Mouse (Mus musculus): ENCODE measurements at regions not wholly inside any gene's neighbourhood (a gene's known extent, or its start where the extent isn't known, plus 50 kb on each side); places are given as distances from the start of the nearest gene placed in this dataset.

DNA sequence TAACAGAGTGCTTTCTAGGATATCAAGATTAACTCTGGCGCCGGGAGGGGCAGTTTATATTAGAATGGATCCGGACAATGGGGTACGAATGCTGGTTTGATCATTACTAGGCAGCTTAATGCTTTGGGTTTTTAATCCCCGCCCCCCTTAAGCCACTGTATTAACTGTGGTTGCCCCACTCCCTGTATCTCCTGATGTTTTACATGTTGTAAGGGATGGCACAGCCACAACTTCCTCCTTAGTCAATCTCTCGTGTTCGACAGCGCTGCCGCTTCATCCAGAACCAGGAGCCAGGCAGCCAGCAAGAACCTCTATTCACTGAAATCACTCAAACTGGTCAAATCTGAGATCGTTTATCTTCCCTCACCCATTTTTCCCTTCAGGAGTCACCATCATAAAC lies 57.4 kb upstream of the Aff3 start:
- Histone ChIP-seq H3K4me3 (ENCODE audit: low read depth, low read length) (no peak overlapping the region), H3K36me3 (ENCODE audit: control insufficient read depth, insufficient read depth, low read length) (no peaks in the 10 kb centered on the region), H3K9me3 (ENCODE audit: control insufficient read depth, low read length) (no peaks in the 10 kb centered on the region), H3K4me2 (replicated peaks; ENCODE audit: low read depth) (no peak overlapping the region), H3K27me3 (ENCODE audit: control insufficient read depth, insufficient read depth, low read length) (no peaks in the 10 kb centered on the region), H3K9ac (ENCODE audit: low read length) (no peak overlapping the region), H3K27ac (replicated peaks) (no peak overlapping the region), H3K4me1 (replicated peaks; ENCODE audit: control insufficient read depth, insufficient read depth) (no peaks in the 10 kb centered on the region)
- whole genome bisulfite sequencing: 88% methylated on average over 10 of the region's 10 CpGs
- TF ChIP-seq CTCF (IDR thresholded peaks at IDR 0.05; ENCODE audit: low read depth): no peak
- TF ChIP-seq EP300 (optimal IDR thresholded peaks at IDR 0.05): no peak
- DNase-seq (ENCODE audit: low spot score): no peak
- no peak for ATAC-seq (ENCODE audit: low FRiP score, low TSS enrichment)

DNA sequence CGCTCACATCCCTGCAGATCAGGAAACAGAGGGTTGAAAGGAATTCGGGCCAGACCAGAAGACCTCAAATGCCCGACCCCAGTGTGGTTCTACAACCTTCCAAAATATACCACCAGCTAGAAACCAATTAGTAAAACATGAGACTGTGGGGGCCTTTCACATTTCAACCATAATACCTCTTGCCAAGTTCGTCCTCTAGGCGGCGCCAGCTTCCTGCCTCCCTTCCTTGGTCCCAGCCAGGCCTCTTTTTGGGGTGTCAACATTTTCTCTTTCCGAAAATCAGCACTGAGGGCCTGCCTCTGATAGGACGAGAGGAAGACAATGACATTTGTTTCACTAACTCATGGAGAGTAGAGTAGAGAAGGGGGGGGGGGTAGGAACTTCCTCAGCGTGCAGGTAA lies 55.5 kb upstream of the Aff3 start:
- H3K9me3 ChIP-seq (ENCODE audit: control insufficient read depth, low read length): no peaks in the 10 kb centered on the region
- no peak overlapping the region for H3K27ac ChIP-seq (replicated peaks)
- no peak overlapping the region for H3K4me2 ChIP-seq (replicated peaks; ENCODE audit: low read depth)
- WGBS: 45% methylated on average over 9 of the region's 9 CpGs
- H3K4me3 ChIP-seq (ENCODE audit: low read depth, low read length): no peak overlapping the region
- ATAC-seq (ENCODE audit: low FRiP score, low TSS enrichment) (no peak), DNase-seq (ENCODE audit: low spot score) (no peak)
- no peak overlapping the region for H3K9ac ChIP-seq (ENCODE audit: low read length)
- H3K27me3 ChIP-seq (ENCODE audit: control insufficient read depth, insufficient read depth, low read length): no peaks in the 10 kb centered on the region
- H3K36me3 ChIP-seq (ENCODE audit: control insufficient read depth, insufficient read depth, low read length): no peaks in the 10 kb centered on the region
- TF ChIP-seq CTCF (IDR thresholded peaks at IDR 0.05; ENCODE audit: low read depth) (peak; percentile 50), EP300 (optimal IDR thresholded peaks at IDR 0.05) (no peak)
- H3K4me1 ChIP-seq (replicated peaks; ENCODE audit: control insufficient read depth, insufficient read depth): no peaks in the 10 kb centered on the region

DNA sequence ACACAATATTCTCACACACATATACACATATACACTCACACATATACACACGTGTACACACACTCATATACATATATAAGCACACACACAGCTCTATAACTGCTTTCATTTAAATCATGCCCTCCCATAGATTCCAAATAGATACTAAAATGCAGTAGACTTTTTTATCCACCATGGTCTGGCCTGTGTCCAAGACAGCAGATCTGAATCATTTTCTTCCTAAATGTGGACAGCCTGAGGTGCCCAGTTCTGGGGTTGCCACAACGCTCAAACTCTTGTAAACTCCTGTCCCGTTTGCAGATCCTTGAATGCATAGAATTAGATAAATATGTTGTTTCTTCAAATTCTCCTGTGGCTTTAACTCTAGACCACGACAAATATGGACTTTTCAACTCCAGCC lies 50.9 kb upstream of the Aff3 start:
- Histone ChIP-seq H3K4me3 (ENCODE audit: low read depth, low read length) (no peak overlapping the region), H3K4me2 (replicated peaks; ENCODE audit: low read depth) (no peak overlapping the region), H3K27me3 (ENCODE audit: control insufficient read depth, insufficient read depth, low read length) (no peaks in the 10 kb centered on the region), H3K9me3 (ENCODE audit: control insufficient read depth, low read length) (no peaks in the 10 kb centered on the region), H3K27ac (replicated peaks) (no peak overlapping the region), H3K4me1 (replicated peaks; ENCODE audit: control insufficient read depth, insufficient read depth) (no peaks in the 10 kb centered on the region), H3K9ac (ENCODE audit: low read length) (no peak overlapping the region), H3K36me3 (ENCODE audit: control insufficient read depth, insufficient read depth, low read length) (no peaks in the 10 kb centered on the region)
- TF ChIP-seq CTCF (IDR thresholded peaks at IDR 0.05; ENCODE audit: low read depth) (no peak), EP300 (optimal IDR thresholded peaks at IDR 0.05) (no peak)
- no peak for ATAC-seq (ENCODE audit: low FRiP score, low TSS enrichment)
- 44% methylated on average over 4 of the region's 4 CpGs for WGBS
- no peak for DNase-seq (ENCODE audit: low spot score)
